Mouse (Mus musculus) ES-E14 (cell line): ENCODE measurements at regions not wholly inside any gene's neighbourhood (a gene's known extent, or its start where the extent isn't known, plus 50 kb on each side); places are given as distances from the start of the nearest gene placed in this dataset.

Experiments
- HCFC1 ChIP-seq: IDR thresholded peaks from 2 replicates; pipeline ENCODE4 v1.6.1; 2012; ENCODE audit warnings: low read length, inconsistent platforms, borderline replicate concordance; ENCODE audit not compliant: insufficient read depth
- MAFK ChIP-seq: IDR thresholded peaks from 2 replicates; pipeline ENCODE4 v1.6.1; 2014; ENCODE audit warnings: mild to moderate bottlenecking, low read depth, low read length, inconsistent platforms; ENCODE audit not compliant: insufficient read depth
- ZC3H11A ChIP-seq: IDR thresholded peaks from 2 replicates; pipeline ENCODE4 v1.6.1; 2012; ENCODE audit warnings: low read depth, mild to moderate bottlenecking, inconsistent platforms, low read length, borderline replicate concordance
- ZNF384 ChIP-seq: IDR thresholded peaks from 2 replicates; pipeline ENCODE4 v1.6.1; 2012; ENCODE audit warnings: low read depth, low read length, inconsistent platforms

DNA sequence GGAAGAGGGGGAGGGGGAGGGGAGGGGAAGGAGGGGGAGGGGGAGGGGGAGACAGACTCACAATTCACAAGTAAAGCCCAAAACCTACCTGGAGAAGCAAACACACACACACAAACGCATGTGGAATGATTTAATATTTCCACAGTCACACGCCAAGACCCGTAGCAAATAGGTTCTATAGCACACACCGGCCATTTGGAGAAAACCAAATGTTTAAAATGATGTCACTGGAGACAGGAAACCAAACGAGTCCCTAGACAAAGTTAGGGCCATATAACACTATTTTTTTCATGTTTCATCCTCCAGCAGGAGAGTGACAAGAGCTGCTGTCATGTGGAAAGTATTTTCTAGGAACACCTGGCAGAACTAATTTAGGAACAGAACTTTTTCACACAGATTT, 175.9 kb upstream of the Lrig1 start:
- no peak for TF ChIP-seq ZNF384
- TF ChIP-seq MAFK, result no peak
- no peak for TF ChIP-seq HCFC1
- no peak for TF ChIP-seq ZC3H11A
